Mouse (Mus musculus): ENCODE data around the gene BC016579. TPM values are rescaled to one million over a fixed set of nuclear protein-coding genes. Genes with fewer than 3 reads are reported as not detected.

BC016579 gene
- polyA plus RNA-seq, 1 experiment from 2014 or later: 0.18 TPM

- 71% methylated on average over 3 of the region's 3 CpGs for WGBS
- DNase-seq (ENCODE audit: low spot score) (no peak), ATAC-seq (replicated peaks; ENCODE audit: insufficient number of reproducible peaks, low FRiP score, low TSS enrichment, low read depth) (no peak; the same call in 1 of the 2 replicates)
- Histone ChIP-seq H3K4me1 (ENCODE audit: control insufficient read depth, insufficient read depth, low read length) (no peaks in the 10 kb centered on the region; the same call in 1 of the 2 replicates), H3K4me2 (ENCODE audit: low read depth, low read length) (no peak overlapping the region), H3K36me3 (replicated peaks; ENCODE audit: control insufficient read depth, insufficient read depth, low read depth, low read length) (no peaks in the 10 kb centered on the region), H3K9ac (replicated peaks; ENCODE audit: low read length) (no peak overlapping the region), H3K27ac (replicated peaks; ENCODE audit: low read depth, low read length) (no peak overlapping the region), H3K27me3 (ENCODE audit: control insufficient read depth, insufficient read depth, low read length) (no peaks in the 10 kb centered on the region), H3K9me3 (replicated peaks; ENCODE audit: control insufficient read depth, low read length) (no peaks in the 10 kb centered on the region), H3K4me3 (ENCODE audit: low read depth, low read length) (no peak overlapping the region)
Measured at GRCm38 (mm10) chr16:45685295-45685694, 31.4 kb upstream of the BC016579 start.

DNA sequence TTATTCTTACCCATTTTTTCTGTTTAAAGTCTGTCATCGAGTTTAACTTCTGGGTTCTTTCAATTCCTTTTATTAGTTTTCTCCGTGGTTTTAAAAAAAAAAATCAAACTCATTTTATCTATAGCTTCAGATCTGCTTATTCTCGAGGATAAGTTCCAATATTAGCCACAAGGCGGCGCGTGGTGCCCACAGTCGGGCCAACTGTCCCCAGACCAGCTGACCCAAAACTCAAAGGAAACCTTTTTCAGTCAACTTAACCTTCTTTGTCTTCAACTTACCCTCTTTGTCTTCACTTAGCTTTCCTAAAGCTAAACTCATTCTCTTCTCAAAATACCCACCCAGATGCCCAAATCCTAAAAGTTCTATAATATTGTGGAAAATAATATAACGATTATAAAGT, 30.9 kb upstream of the BC016579 start:
- H3K27ac ChIP-seq (replicated peaks; ENCODE audit: low read depth, low read length): no peak overlapping the region
- H3K4me3 ChIP-seq (ENCODE audit: low read depth, low read length): no peak overlapping the region
- 15% methylated on average over 8 of the region's 8 CpGs for WGBS
- H3K9me3 ChIP-seq (replicated peaks; ENCODE audit: control insufficient read depth, low read length): no peaks in the 10 kb centered on the region
- H3K27me3 ChIP-seq (ENCODE audit: control insufficient read depth, insufficient read depth, low read length): no peaks in the 10 kb centered on the region
- no peak overlapping the region for H3K4me2 ChIP-seq (ENCODE audit: low read depth, low read length)
- no peaks in the 10 kb centered on the region for H3K4me1 ChIP-seq (ENCODE audit: control insufficient read depth, insufficient read depth, low read length)
- H3K36me3 ChIP-seq (replicated peaks; ENCODE audit: control insufficient read depth, insufficient read depth, low read depth, low read length): no peaks in the 10 kb centered on the region
- peak; percentile 81 for DNase-seq (ENCODE audit: low spot score)
- no peak for ATAC-seq (replicated peaks; ENCODE audit: insufficient number of reproducible peaks, low FRiP score, low TSS enrichment, low read depth)
- no peak overlapping the region for H3K9ac ChIP-seq (replicated peaks; ENCODE audit: low read length)

DNA sequence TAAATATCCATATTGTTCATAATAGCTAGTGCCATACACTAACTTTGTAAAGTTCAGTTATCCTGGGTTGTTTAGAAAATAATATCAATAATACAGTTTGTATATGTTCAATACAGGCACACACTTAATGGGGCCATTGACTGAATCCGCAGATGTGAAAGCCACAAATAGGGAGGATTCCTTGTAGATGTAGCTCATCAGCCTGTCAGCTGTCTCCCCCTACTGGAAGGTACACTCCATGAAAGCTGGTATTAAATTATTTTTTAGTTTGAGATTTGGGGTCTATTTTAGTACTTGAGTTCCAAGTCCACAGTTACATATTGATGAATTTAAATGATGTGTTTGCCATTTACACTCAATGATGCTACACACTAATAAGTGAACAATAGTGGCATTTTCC, 22.6 kb upstream of the BC016579 start:
- Histone ChIP-seq H3K4me3 (ENCODE audit: low read depth, low read length) (no peak overlapping the region), H3K9ac (replicated peaks; ENCODE audit: low read length) (no peak overlapping the region), H3K27ac (replicated peaks; ENCODE audit: low read depth, low read length) (no peak overlapping the region), H3K9me3 (replicated peaks; ENCODE audit: control insufficient read depth, low read length) (no peaks in the 10 kb centered on the region), H3K27me3 (ENCODE audit: control insufficient read depth, insufficient read depth, low read length) (no peaks in the 10 kb centered on the region), H3K36me3 (replicated peaks; ENCODE audit: control insufficient read depth, insufficient read depth, low read depth, low read length) (no peaks in the 10 kb centered on the region), H3K4me1 (ENCODE audit: control insufficient read depth, insufficient read depth, low read length) (no peaks in the 10 kb centered on the region), H3K4me2 (ENCODE audit: low read depth, low read length) (no peak overlapping the region)
- ATAC-seq (replicated peaks; ENCODE audit: insufficient number of reproducible peaks, low FRiP score, low TSS enrichment, low read depth) (no peak), DNase-seq (ENCODE audit: low spot score) (peak; percentile 48)
- 37% methylated on average over 1 of the region's 1 CpGs for WGBS

DNA sequence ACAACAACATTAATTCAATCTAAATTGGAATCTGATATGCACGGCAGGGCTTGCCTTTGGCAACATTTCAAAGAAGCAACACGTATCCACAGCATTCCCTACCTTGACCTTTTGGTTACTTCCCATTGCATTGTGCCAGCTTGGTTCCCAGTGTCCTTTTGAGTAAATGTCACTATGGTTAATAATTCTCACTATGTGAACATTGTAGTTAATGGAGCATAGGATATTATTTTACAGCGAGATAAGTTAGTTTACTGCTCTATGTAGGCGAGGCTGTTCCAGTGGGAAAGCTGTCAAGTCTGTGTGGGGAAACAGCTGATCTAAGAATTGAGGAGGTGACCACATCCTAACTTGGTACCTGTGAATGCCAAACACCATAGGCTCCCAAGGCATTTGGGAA, 16.1 kb upstream of the BC016579 start:
- no peak for ATAC-seq (replicated peaks; ENCODE audit: insufficient number of reproducible peaks, low FRiP score, low TSS enrichment, low read depth)

DNA sequence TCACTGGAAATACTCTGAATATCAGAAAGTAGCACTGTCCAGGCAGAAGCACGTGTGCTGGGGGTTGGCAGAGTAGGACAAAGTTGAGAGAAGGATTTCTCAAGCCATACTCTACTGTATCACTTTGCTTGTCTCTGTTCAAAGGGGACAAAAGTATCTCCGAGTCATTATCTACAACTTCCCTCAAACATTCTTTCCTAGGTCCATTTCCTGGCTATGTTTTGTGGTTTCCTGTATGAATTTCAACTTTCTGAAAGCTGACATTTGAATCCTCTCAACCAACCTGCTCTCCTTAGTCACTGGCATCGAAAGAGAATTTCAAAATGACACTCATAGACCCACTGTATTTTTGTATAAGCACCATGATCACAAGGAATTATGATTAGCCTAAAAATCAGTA, 14.3 kb upstream of the BC016579 start:
- H3K9ac ChIP-seq (replicated peaks; ENCODE audit: low read length): no peak overlapping the region
- no peak for DNase-seq (ENCODE audit: low spot score)
- no peaks in the 10 kb centered on the region for H3K27me3 ChIP-seq (ENCODE audit: control insufficient read depth, insufficient read depth, low read length)
- no peaks in the 10 kb centered on the region for H3K9me3 ChIP-seq (replicated peaks; ENCODE audit: control insufficient read depth, low read length)
- 68% methylated on average over 3 of the region's 3 CpGs for WGBS
- H3K4me1 ChIP-seq (ENCODE audit: control insufficient read depth, insufficient read depth, low read length): no peaks in the 10 kb centered on the region
- ATAC-seq (replicated peaks; ENCODE audit: insufficient number of reproducible peaks, low FRiP score, low TSS enrichment, low read depth): no peak
- no peaks in the 10 kb centered on the region for H3K36me3 ChIP-seq (replicated peaks; ENCODE audit: control insufficient read depth, insufficient read depth, low read depth, low read length)
- H3K4me2 ChIP-seq (ENCODE audit: low read depth, low read length): no peak overlapping the region
- H3K4me3 ChIP-seq (ENCODE audit: low read depth, low read length): no peak overlapping the region
- no peak overlapping the region for H3K27ac ChIP-seq (replicated peaks; ENCODE audit: low read depth, low read length)

More for the DNA sequence above, 16.1 kb upstream of the BC016579 start:
- H3K27ac ChIP-seq (replicated peaks; ENCODE audit: low read depth, low read length): no peak overlapping the region
- H3K27me3 ChIP-seq (ENCODE audit: control insufficient read depth, insufficient read depth, low read length): no peaks in the 10 kb centered on the region
- no peak overlapping the region for H3K4me3 ChIP-seq (ENCODE audit: low read depth, low read length)
- 69% methylated on average over 4 of the region's 4 CpGs for WGBS
- DNase-seq (ENCODE audit: low spot score): no peak
- no peaks in the 10 kb centered on the region for H3K36me3 ChIP-seq (replicated peaks; ENCODE audit: control insufficient read depth, insufficient read depth, low read depth, low read length)
- no peak overlapping the region for H3K4me2 ChIP-seq (ENCODE audit: low read depth, low read length)
- no peaks in the 10 kb centered on the region for H3K9me3 ChIP-seq (replicated peaks; ENCODE audit: control insufficient read depth, low read length)
- no peak overlapping the region for H3K9ac ChIP-seq (replicated peaks; ENCODE audit: low read length)
- H3K4me1 ChIP-seq (ENCODE audit: control insufficient read depth, insufficient read depth, low read length): no peaks in the 10 kb centered on the region

DNA sequence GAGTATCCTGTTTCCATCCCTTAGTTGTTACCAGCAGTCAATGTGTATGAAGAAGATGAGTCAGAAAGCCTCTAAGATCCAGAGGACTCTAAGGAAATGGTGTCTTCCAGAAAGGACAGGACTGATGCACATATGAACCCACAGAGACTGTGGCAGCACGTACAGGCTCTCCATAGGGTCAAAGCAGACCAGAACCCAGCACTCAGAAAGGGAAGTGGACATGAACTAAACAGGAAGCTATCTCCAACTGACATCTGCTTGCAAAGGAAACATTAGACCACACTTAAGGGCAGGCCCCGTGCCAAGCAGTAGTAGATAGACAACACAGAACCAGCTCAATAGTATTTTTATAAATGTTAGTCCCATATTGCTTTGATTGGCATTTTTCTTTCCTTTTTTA, 12.3 kb upstream of the BC016579 start:
- Histone ChIP-seq H3K9me3 (replicated peaks; ENCODE audit: control insufficient read depth, low read length) (no peaks in the 10 kb centered on the region), H3K9ac (replicated peaks; ENCODE audit: low read length) (no peak overlapping the region), H3K4me1 (ENCODE audit: control insufficient read depth, insufficient read depth, low read length) (no peaks in the 10 kb centered on the region), H3K4me3 (ENCODE audit: low read depth, low read length) (no peak overlapping the region), H3K4me2 (ENCODE audit: low read depth, low read length) (no peak overlapping the region), H3K27me3 (ENCODE audit: control insufficient read depth, insufficient read depth, low read length) (no peaks in the 10 kb centered on the region), H3K27ac (replicated peaks; ENCODE audit: low read depth, low read length) (no peak overlapping the region), H3K36me3 (replicated peaks; ENCODE audit: control insufficient read depth, insufficient read depth, low read depth, low read length) (no peaks in the 10 kb centered on the region)
- DNase-seq (ENCODE audit: low spot score): no peak
- WGBS: 73% methylated on average over 2 of the region's 2 CpGs
- ATAC-seq (replicated peaks; ENCODE audit: insufficient number of reproducible peaks, low FRiP score, low TSS enrichment, low read depth): no peak

DNA sequence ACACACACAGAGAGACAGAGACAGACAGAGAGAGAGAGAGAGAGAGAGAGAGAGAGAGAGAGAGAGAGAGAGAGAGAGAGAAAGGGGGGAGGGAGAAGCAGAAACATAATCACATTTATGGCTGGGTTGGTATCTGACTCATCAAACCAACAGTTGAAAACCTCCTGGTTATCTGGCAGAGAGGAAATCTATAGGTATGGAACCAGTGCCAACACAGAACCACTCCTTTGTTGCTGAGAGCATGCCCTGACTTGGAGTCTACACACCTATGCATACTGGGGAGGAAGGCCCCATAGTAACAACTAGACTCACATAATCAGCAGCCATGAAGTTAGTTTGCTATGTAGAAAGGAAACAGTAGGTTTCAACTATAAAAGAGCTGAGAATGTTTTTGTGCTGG, 8.5 kb upstream of the BC016579 start:
- no peaks in the 10 kb centered on the region for H3K36me3 ChIP-seq (replicated peaks; ENCODE audit: control insufficient read depth, insufficient read depth, low read depth, low read length)
- H3K9ac ChIP-seq (replicated peaks; ENCODE audit: low read length): no peak overlapping the region
- ATAC-seq (replicated peaks; ENCODE audit: insufficient number of reproducible peaks, low FRiP score, low TSS enrichment, low read depth) (no peak), DNase-seq (ENCODE audit: low spot score) (no peak)
- H3K9me3 ChIP-seq (replicated peaks; ENCODE audit: control insufficient read depth, low read length): no peaks in the 10 kb centered on the region
- no peak overlapping the region for H3K4me3 ChIP-seq (ENCODE audit: low read depth, low read length)
- no peak overlapping the region for H3K27ac ChIP-seq (replicated peaks; ENCODE audit: low read depth, low read length)
- H3K4me1 ChIP-seq (ENCODE audit: control insufficient read depth, insufficient read depth, low read length): no peaks in the 10 kb centered on the region
- no peak overlapping the region for H3K4me2 ChIP-seq (ENCODE audit: low read depth, low read length)
- no peaks in the 10 kb centered on the region for H3K27me3 ChIP-seq (ENCODE audit: control insufficient read depth, insufficient read depth, low read length)

DNA sequence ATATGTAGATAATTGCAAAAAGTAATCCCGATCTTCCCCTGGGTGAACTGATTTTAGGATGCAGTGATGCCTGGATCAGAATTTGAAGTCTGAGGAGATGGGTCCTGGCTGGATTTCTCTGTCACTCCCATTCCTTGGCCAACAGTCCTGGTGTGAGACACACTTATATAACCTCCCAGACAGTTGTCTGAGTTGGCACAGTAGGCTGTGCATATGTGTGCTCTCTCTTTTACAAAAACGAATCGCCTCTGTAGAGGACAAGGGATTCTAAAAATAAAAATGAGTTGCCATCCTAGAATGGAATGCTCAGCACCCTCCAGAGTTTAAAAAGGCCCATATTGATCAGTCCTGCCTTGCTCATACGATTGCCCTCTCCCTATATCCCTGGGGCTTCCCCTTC, 5.7 kb upstream of the BC016579 start:
- no peaks in the 10 kb centered on the region for H3K36me3 ChIP-seq (replicated peaks; ENCODE audit: control insufficient read depth, insufficient read depth, low read depth, low read length)
- no peak overlapping the region for H3K27ac ChIP-seq (replicated peaks; ENCODE audit: low read depth, low read length)
- H3K4me2 ChIP-seq (ENCODE audit: low read depth, low read length): no peak overlapping the region
- DNase-seq (ENCODE audit: low spot score) (no peak), ATAC-seq (replicated peaks; ENCODE audit: insufficient number of reproducible peaks, low FRiP score, low TSS enrichment, low read depth) (no peak)
- H3K9me3 ChIP-seq (replicated peaks; ENCODE audit: control insufficient read depth, low read length): no peaks in the 10 kb centered on the region
- H3K9ac ChIP-seq (replicated peaks; ENCODE audit: low read length): no peak overlapping the region
- H3K4me1 ChIP-seq (ENCODE audit: control insufficient read depth, insufficient read depth, low read length): no peaks in the 10 kb centered on the region
- no peak overlapping the region for H3K4me3 ChIP-seq (ENCODE audit: low read depth, low read length)
- 88% methylated on average over 4 of the region's 4 CpGs for WGBS
- H3K27me3 ChIP-seq (ENCODE audit: control insufficient read depth, insufficient read depth, low read length): no peaks in the 10 kb centered on the region

Data from embryonic facial prominence, embryonic 11.5 days (tissue).